Mouse (Mus musculus) thymus, postnatal 4 days (tissue): ENCODE measurements around the gene Zbtb49.
A peak's percentile ranks its signal among the peaks of the same experiment; 100 is the strongest.

Experiments used
- DNase-seq: peaks from one replicate; pipeline ENCODE4 v3.0.0; 2021

Zbtb49 gene

DNA sequence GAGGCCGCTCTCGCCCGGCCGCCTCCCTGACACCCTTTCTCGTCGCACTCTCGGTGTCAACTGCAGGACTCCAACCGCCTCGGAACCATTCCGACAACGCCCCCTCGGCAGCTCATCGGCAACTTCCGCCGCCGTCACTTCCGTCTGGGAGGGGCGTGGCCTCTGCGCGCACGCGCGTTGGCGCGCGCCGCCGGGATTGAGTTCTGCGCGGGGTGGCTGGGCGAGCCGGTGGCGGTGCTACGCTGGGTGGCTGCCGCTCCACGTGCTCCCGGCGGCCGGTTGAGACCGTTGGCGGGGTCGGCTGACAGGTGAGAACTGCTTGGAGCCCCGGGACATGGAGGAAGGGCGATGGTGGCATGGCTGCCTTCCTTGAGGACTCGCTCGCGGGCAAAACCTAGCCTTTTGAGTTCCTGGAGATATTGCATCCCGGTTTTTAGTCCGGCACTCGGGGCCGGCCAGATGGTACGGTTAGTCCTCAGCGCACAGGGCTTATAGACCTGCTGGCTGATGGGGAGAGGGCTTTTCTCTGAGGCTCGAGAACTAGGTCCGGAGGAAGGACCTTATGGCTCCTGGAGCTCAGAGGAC, at the start of gene Zbtb49, which contains the start of gene Lyar:
Gene Zbtb49, minus strand, starts transcription at position 130 of the 585 bp plus-strand sequence.
Gene Lyar, plus strand, starts transcription at position 143 of the 585 bp plus-strand sequence.
- DNase-seq, result peak; percentile 98

- peak; percentile 72 for DNase-seq
Measured at GRCm38 (mm10) chr5:38260107-38260682, 39.9 kb upstream of the Zbtb49 start, which contains the start of gene Tmem128. Gene Tmem128, plus strand, starts transcription at chr5:38260185.

- no peak for DNase-seq
Measured at GRCm38 (mm10) chr5:38259455-38260106, 39.3 kb upstream of the Zbtb49 start.

DNA sequence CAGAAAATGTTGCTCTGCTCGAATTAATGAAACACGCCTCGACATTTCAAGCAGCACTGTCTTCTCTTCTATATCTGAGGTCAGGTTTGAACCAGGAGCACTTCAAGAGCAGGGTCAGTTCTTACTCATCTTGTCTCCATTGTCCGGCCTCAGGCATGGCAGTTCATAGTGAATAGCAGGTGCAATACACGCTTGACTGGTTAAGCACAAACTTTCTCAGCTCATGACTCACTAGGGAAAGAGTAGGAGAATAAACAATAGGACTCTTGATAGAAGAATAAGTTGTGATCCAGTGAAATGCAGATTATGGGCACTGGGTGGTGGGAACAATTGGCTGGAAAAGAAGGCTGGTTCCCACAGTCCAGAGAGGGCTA, 38.5 kb upstream of the Zbtb49 start:
- no peak for DNase-seq

DNA sequence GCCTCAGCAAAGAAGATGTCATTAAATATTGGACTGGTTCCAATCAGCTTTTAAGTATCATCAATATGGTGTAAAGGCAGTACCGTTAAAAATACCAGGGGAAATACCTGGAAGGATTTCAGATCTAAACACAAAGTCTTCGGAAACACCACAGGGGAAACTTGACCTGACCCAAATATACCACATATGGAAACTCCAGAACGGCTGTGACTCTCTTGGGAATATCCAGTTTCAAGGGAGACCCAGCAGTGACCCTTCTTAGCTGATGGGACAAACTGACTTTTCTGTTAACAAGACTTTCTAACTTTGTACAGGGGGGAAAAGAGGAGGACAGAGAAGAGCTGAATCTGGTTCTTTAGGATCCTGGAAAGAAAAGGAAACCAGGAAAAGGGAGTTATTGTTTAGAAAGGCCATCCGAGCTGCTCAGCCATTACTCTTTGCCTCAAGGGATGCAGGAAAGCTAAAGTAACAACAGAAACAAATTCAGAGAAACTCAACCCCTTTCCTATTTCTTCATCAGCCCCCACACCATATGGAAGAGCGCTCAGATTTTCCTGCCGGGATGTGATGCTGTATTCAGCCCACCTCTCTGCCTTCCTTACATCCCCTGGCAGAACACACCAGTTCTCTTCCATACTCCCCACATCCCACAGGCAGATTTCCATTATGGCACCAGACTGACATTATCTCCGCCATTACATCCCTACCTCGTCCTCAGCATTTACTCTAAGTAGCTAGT, 37.9 kb upstream of the Zbtb49 start:
- no peak for DNase-seq

- no peak for DNase-seq
Measured at GRCm38 (mm10) chr5:38256551-38256950, 36.3 kb upstream of the Zbtb49 start.

DNA sequence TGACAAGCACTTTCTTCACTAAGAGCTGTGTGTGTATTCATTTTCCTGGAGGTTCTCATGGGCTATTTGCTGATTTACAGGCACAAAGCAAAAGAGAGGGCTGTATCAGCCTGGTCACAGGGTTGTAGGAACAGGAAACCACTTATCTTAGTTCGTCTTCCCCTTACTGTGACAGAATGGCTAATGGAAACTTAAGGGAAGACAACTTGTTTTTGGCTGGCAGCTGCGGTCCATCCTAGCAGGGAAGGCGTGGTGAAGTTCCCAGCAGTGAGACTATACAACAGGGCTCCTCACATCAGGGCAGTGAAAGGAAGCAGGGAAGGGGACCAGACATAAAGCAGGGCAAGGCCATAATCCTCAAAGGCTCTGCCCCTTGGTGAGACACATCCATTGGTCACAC, 35.4 kb upstream of the Zbtb49 start:
- DNase-seq, result no peak

GRCm38 (mm10) chr5:38255195-38255594, 34.9 kb upstream of the Zbtb49 start:
- DNase-seq, result peak; percentile 38

DNA sequence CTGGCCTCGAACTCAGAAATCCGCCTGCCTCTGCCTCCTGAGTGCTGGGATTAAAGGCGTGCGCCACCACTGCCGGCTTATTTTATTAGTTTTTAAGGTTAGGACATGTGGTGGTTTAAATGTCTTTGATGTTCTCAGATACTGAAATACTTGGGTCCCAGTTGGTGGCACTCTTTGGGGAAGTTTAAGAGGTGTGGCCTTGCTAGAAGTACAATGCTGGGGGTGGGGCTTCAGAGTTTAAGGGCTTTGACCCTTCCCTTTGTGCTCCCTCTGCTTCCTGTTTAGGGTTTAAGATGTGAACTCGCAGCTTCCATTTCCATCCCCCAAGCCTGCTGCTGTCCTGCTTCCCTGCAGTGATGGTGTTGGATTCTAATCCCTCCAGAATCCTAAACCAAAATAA, 21.7 kb upstream of the Zbtb49 start:
- no peak for DNase-seq

DNA sequence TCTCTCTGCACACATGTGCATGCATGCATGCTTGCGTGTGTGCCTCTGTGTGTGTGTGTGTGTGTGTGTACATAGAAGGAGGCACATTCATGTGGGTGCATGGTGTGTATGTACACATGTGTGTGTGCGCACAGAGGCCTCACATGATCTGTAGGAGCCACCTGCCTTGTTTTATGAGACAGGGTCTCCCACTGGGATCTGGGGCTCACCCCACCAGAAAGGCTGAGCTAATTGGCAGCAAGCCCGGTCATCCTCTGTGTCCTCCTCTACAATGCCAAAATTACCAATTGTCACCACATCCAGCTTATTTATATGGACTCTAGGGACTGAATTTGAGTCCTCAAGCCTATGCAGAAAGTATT, 21.2 kb upstream of the Zbtb49 start:
- DNase-seq, result no peak

DNA sequence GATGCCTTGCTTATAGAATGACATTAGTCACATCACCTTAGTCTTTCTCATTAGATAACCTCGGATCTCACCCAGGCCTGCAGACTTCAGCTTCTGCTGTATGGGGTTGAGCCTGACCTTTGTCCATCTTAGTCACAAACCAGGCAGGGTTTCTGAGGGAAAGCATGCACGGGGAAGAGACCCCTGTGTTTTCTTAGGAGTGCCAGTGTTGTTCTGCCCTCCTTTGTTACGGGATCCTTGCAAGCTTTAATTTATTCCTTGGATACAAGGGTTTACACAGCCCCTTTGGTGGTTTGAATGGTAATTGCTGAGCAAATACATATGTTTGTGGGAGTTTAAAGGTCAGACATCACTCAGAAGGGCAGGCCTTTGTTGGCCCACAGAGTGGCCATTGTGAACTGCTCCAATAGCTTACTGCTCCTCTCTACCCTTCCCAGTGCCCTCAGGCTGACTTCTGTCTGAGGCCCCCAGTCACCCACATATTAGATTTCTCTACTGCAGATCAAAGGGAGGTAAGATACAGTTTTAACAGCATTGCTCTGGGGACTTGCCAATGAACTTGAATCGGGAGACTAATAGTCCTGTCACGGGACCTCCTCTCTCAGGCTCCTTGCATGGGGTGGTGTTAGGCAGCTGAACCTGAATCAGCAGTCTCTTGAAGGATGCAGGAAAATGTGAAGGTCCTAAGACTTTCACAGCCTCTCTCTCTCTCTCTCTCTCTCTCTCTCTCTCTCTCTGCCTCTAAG, 20.6 kb upstream of the Zbtb49 start:
- no peak for DNase-seq

- peak; percentile 46 for DNase-seq
Measured at GRCm38 (mm10) chr5:38236627-38237026, 16.4 kb upstream of the Zbtb49 start.

DNA sequence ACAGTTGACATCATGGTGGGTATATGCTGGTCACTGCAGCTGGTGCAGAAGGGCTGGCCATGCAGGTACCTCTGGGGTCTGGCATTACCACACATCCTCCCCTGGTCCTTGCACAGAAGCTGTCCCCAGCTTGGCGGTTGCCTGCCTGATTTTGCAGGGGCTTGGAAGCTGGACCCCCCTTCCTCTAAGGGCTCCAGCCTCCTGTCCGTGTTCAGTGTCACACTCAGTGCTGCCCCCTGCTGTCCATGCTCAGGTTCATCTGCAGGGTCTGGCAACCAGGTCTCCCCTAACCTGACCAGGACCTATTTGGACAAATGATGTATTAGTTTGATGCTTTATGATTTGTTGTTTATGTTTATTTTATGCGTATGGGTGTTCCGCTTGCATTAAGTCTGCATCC, 15.2 kb upstream of the Zbtb49 start:
- DNase-seq, result peak; percentile 83

- DNase-seq, result no peak
Measured at GRCm38 (mm10) chr5:38219771-38220307, 418 bp downstream of the Zbtb49 start.

- no peak for DNase-seq
Measured at GRCm38 (mm10) chr5:38213009-38213408, 7.2 kb downstream of the Zbtb49 start.

DNA sequence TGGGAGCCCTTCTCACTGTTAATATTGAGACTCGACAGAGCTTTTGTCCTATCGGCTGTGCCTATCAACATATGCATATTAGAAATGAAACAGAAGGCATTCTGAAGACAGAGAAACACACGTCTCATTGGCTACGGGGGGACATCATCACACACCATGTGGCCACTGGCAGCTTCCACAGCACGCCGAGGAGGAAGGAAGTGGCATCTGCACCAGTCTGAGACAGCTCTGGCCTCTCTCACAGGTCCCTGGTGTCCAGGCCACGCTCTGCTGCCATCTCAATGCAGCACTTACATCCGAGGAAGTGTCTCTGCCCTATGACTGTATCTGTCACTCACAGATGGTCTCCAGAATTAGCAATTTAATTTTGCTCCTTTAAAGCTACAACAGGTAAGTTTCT, 8.6 kb downstream of the Zbtb49 start:
- no peak for DNase-seq

GRCm38 (mm10) chr5:38208985-38209384, 11.3 kb downstream of the Zbtb49 start:
- DNase-seq, result no peak

GRCm38 (mm10) chr5:38205303-38205726, 14.9 kb downstream of the Zbtb49 start:
- DNase-seq, result no peak

DNA sequence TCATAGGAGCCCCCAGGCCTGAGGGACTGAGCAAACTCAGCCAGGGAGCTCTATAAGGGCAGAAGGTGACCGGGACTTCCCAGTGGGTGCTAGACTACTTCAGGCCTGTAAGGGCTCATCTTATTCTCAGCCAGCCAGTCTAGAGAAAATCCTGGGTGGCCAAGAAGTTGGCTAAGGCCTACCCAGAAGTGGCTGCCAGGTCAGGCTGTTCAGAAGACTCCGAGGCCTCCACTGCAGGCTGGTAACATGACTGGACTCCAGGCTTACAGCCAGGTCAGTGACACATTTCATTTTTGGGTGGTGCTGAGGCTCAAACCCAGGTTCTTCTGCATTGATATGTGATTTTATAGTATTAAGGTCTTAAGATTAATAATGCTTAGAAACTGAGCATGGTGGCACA, 20.6 kb downstream of the Zbtb49 start:
- DNase-seq, result no peak

GRCm38 (mm10) chr5:38197482-38197823, 22.8 kb downstream of the Zbtb49 start:
- DNase-seq, result peak; percentile 83

DNA sequence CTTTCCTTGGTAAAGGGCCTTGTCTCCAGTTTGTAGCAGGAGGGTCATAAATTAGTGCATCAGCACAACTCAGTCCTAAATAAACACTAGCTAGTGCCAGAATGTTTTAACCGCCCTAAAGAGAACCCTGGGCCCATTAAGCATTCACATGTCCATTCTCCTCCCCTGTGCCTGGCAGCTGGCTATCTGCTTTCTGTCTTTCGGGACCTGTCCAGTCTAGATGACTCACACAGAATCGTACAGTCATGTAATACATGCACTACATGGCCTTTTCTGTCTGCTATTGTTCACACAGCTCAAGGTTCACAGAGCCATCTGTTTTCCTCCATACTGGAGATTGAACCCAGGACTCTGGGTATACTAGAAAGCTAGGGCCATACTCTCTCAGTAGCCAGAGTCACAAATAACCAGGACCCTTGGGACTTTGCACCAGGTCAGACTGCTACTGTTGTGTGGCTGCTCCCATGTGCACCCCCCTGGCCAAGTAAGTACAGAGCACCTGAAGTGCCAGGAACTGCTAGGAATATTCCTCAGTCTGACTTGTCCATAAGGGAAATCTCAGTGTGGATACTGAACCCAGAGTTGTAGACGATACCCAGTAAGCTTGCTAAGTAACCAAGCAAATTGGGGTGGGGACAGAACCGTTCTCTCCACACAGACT, 23.3 kb downstream of the Zbtb49 start:
- DNase-seq, result no peak

- DNase-seq, result no peak
Measured at GRCm38 (mm10) chr5:38195941-38196340, 24.3 kb downstream of the Zbtb49 start.
